Mouse (Mus musculus) limb, embryonic 14.5 days (tissue): Measurements from ENCODE around the gene Ttc16. TPM values are rescaled to one million over a fixed set of nuclear protein-coding genes. Genes with fewer than 3 reads are reported as not detected.

Experiments used
- ATAC-seq: fragments of 200-750 bp; cut with Nextera tagmentation; 2 replicates; pipeline ENCODE4 v1.8.0; 2017; ENCODE audit warnings: low read depth, moderate number of reproducible peaks, moderate TSS enrichment; ENCODE audit not compliant: low FRiP score
- DNase-seq: peaks from one replicate; pipeline ENCODE4 v3.0.0-alpha.2; 2015; ENCODE audit warnings: low spot score
- H3K27ac ChIP-seq: fragments of 300-500 bp; sonication (generic); replicated peaks from 2 replicates; pipeline ENCODE4 v1.5.1; 2014; ENCODE audit warnings: low read depth, mild to moderate bottlenecking, low read length, moderate library complexity, mixed read lengths
- H3K27me3 ChIP-seq: fragments of 300-500 bp; sonication (generic); 2 replicates; pipeline ENCODE4 v1.6.1; 2014; ENCODE audit warnings: low read length, mixed read lengths; ENCODE audit not compliant: control insufficient read depth, insufficient read depth
- H3K36me3 ChIP-seq: fragments of 300-500 bp; sonication (generic); 2 replicates; pipeline ENCODE4 v1.6.1; 2014; ENCODE audit warnings: mild to moderate bottlenecking, low read length, moderate library complexity, mixed read lengths; ENCODE audit not compliant: control insufficient read depth, insufficient read depth
- H3K4me1 ChIP-seq: fragments of 300-500 bp; sonication (generic); 2 replicates; pipeline ENCODE4 v1.6.1; 2014; ENCODE audit warnings: antibody characterized with exemption, low read length, mixed read lengths; ENCODE audit not compliant: control insufficient read depth, insufficient read depth
- H3K4me2 ChIP-seq: fragments of 300-500 bp; sonication (generic); replicated peaks from 2 replicates; pipeline ENCODE4 v1.6.1; 2014; ENCODE audit warnings: low read depth, mild to moderate bottlenecking, low read length, moderate library complexity; ENCODE audit not compliant: severe bottlenecking
- H3K4me3 ChIP-seq: fragments of 300-500 bp; sonication (generic); replicated peaks from 2 replicates; pipeline ENCODE4 v1.5.1; 2014; ENCODE audit warnings: low read length
- H3K9ac ChIP-seq: fragments of 300-500 bp; sonication (generic); 2 replicates; pipeline ENCODE4 v1.6.1; 2014; ENCODE audit warnings: mild to moderate bottlenecking, low read depth, low read length, moderate library complexity; ENCODE audit not compliant: severe bottlenecking
- H3K9me3 ChIP-seq: fragments of 300-500 bp; sonication (generic); 2 replicates; pipeline ENCODE4 v1.6.1; 2016; ENCODE audit warnings: low read length; ENCODE audit not compliant: control insufficient read depth
- POLR2A ChIP-seq: fragments of 200-500 bp; IDR thresholded peaks from 2 replicates; pipeline ENCODE4 v1.8.0; 2012; ENCODE audit warnings: inconsistent platforms, mild to moderate bottlenecking, moderate library complexity, borderline replicate concordance; ENCODE audit not compliant: insufficient read depth, insufficient read length; ENCODE audit errors: extremely low read depth
- WGBS: fragments of 180-500 bp; shearing (Covaris S2); extraction: QIAGEN DNeasy Blood & Tissue Kit; methylation state at CpG from one replicate; pipeline ENCODE4 v1.1.7; 2014; 5-methylcytosine and 5-hydroxymethylcytosine counted together
- polyA plus RNA-seq, 2 experiments: library from polyadenylated mRNA; depleted of rRNA in 1 of 2; stranded (reverse) in 1 of 2; unstranded in 1 of 2; fragments of >200 nt; fragmentation: Nextera tagmentation in 1 of 2; extraction: Ambion mirVana in 1 of 2; gene quantifications; 2 replicates each; pipeline versions ENCODE4 v1.2.1 to v1.2.3; 2012 to 2014

The Ttc16 gene
- polyA plus RNA-seq (2012; rRNA removed) (0.47 and 0.70 TPM in 2 replicates), polyA plus RNA-seq (2014; fragmentation: Nextera tagmentation; extraction: Ambion mirVana) (0.12 and 0.15 TPM in 2 replicates)

DNA sequence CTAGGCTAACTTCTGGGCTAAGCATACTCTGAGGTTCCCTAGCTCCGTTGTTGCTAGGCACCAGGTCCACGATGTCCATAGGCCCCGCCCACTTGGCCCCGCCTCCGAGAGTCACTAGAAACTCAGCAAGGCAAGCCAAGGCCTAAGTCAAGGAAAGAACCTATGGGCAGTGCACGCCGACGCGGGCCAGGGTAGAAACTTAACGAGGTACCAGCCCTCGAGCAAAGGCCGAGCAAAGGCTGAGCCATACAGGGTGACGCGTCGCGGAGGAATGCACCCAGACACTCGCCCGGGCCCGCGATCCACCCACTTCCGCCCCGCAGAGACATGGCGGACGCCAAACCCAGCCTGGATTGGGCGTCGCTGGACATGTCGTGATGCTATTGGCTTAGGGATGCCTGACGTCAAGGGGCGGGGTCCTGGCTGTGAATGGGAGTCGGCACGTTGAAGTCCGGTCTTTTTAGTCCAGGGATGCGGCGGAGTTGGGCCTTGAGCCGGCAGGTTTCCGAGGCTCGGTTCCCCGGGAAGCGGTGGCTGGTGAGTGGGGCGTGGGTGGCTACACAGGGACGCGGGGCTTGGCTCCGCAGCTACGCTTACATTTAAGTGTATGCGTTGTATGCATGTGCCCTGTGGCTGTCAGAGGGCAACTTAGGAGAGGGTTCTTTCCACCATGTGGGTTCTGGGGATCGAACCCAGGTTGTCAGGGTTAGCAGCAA lies at the start of gene Ttc16, which contains the start of gene Ptrh1:
Gene Ttc16, minus strand, starts transcription at position 275 of the 716 bp plus-strand sequence.
Gene Ptrh1, plus strand, starts transcription at position 428 of the 716 bp plus-strand sequence.
- TF ChIP-seq POLR2A = no peak
- Histone ChIP-seq H3K9ac (peak within 1 kb of the TSS; percentile 50), H3K36me3 (no peaks in the 10 kb centered on the region), H3K27me3 (no peaks in the 10 kb centered on the region), H3K27ac (peak within 1 kb of the TSS; percentile 75), H3K4me1 (peaks cover 7% of the 10 kb centered on the region), H3K4me2 (peak within 1 kb of the TSS; percentile 88), H3K4me3 (peak within 1 kb of the TSS; percentile 62), H3K9me3 (no peaks in the 10 kb centered on the region)
- under 1% methylated on average over 46 of the region's 46 CpGs for WGBS
- peak; percentile 95 for DNase-seq
- ATAC-seq = peak; percentile 99

- Histone ChIP-seq H3K4me3 (no peak overlapping the region), H3K36me3 (peaks cover 8% of the 10 kb centered on the region; the same call in 1 of the 2 replicates), H3K27me3 (no peaks in the 10 kb centered on the region), H3K9me3 (no peaks in the 10 kb centered on the region), H3K9ac (no peak overlapping the region), H3K4me1 (peaks cover 3% of the 10 kb centered on the region; the same call in 1 of the 2 replicates), H3K4me2 (no peak overlapping the region), H3K27ac (no peak overlapping the region)
- TF ChIP-seq POLR2A = no peak
- 92% methylated on average over 1 of the region's 1 CpGs for WGBS
- DNase-seq (no peak), ATAC-seq (no peak)
Observed at GRCm38 (mm10) chr2:32824778-32825177, 49.3 kb upstream of the Ttc16 start.

DNA sequence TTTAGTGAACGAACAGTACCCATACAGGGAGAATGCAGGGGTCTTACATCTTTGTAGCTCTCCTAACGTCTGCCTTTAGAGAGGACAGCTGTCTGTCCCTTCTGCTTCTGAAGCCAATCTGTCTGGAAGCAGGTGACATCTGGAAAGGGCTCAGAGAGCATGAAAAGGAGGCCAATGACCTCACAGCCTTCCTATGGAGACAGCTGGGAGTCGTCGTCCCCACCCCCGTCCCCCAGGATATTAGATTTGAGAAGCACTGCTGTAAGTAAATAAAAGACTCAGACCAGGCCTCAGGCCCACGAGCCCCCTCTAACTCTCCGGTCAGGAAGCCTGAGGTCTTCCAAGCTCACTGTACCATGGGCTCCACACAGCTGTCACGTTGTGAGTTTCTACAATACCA lies 48.7 kb upstream of the Ttc16 start:
- no peak overlapping the region for H3K27ac ChIP-seq
- no peak overlapping the region for H3K4me3 ChIP-seq
- 49% methylated on average over 8 of the region's 8 CpGs for WGBS
- ATAC-seq = peak; percentile 38
- no peaks in the 10 kb centered on the region for H3K27me3 ChIP-seq
- DNase-seq = peak; percentile 20
- no peak overlapping the region for H3K4me2 ChIP-seq
- peaks cover 3% of the 10 kb centered on the region; the same call in 1 of the 2 replicates for H3K4me1 ChIP-seq
- H3K36me3 ChIP-seq = peaks cover 8% of the 10 kb centered on the region; the same call in 1 of the 2 replicates
- no peak overlapping the region for H3K9ac ChIP-seq
- H3K9me3 ChIP-seq = no peaks in the 10 kb centered on the region
- no peak for TF ChIP-seq POLR2A

- no peaks in the 10 kb centered on the region for H3K27me3 ChIP-seq
- peaks cover 8% of the 10 kb centered on the region; the same call in 1 of the 2 replicates for H3K36me3 ChIP-seq
- H3K4me2 ChIP-seq = no peak overlapping the region
- 0 out of 2 replicates have a peak overlapping the region, but pooled peaks have one; percentile 12 for H3K9ac ChIP-seq
- no peak for ATAC-seq
- no peak for TF ChIP-seq POLR2A
- H3K27ac ChIP-seq = no peak overlapping the region
- H3K4me1 ChIP-seq = peaks cover 3% of the 10 kb centered on the region; the same call in 1 of the 2 replicates
- H3K4me3 ChIP-seq = no peak overlapping the region
- 63% methylated on average over 8 of the region's 8 CpGs for WGBS
- DNase-seq = no peak
- no peaks in the 10 kb centered on the region for H3K9me3 ChIP-seq
Observed at GRCm38 (mm10) chr2:32823579-32824154, 48.2 kb upstream of the Ttc16 start.

GRCm38 (mm10) chr2:32823153-32823552 lies 47.7 kb upstream of the Ttc16 start:
- ATAC-seq (no peak), DNase-seq (no peak)
- H3K9ac ChIP-seq = no peak overlapping the region
- H3K9me3 ChIP-seq = no peaks in the 10 kb centered on the region
- H3K4me3 ChIP-seq = no peak overlapping the region
- no peak overlapping the region for H3K27ac ChIP-seq
- H3K4me1 ChIP-seq = peaks cover 3% of the 10 kb centered on the region; the same call in 1 of the 2 replicates
- no peak overlapping the region for H3K4me2 ChIP-seq
- TF ChIP-seq POLR2A = no peak
- H3K27me3 ChIP-seq = no peaks in the 10 kb centered on the region
- peaks cover 11% of the 10 kb centered on the region; the same call in 1 of the 2 replicates for H3K36me3 ChIP-seq
- WGBS = 52% methylated on average over 11 of the region's 11 CpGs
